Mouse (Mus musculus) midbrain, embryonic 13.5 days (tissue): ENCODE measurements around the gene Psme3. TPM values are rescaled to one million over a fixed set of nuclear protein-coding genes. Genes with fewer than 3 reads are reported as not detected.
"Not testable (repeated sequence)": the region's sequence is repeated elsewhere in the genome, so short reads cannot be mapped to it uniquely, and the experiment has no call there.

Experiments used
- ATAC-seq: fragments of 200-750 bp; cut with Nextera tagmentation; 2 replicates; pipeline ENCODE4 v1.8.0; 2017; ENCODE audit warnings: mild to moderate bottlenecking, moderate TSS enrichment, moderate library complexity
- H3K27ac ChIP-seq: fragments of 300-500 bp; sonication (generic); 2 replicates; pipeline ENCODE4 v1.5.1; 2015; ENCODE audit warnings: inconsistent platforms, mild to moderate bottlenecking, moderate library complexity
- H3K27me3 ChIP-seq: fragments of 300-500 bp; sonication (generic); 2 replicates; pipeline ENCODE4 v1.6.1; 2015; ENCODE audit warnings: mild to moderate bottlenecking, inconsistent platforms
- H3K36me3 ChIP-seq: fragments of 300-500 bp; sonication (generic); 2 replicates; pipeline ENCODE4 v1.6.1; 2015; ENCODE audit warnings: mild to moderate bottlenecking, inconsistent platforms
- H3K4me1 ChIP-seq: fragments of 300-500 bp; sonication (generic); replicated peaks from 2 replicates; pipeline ENCODE4 v1.6.1; 2015; ENCODE audit warnings: inconsistent platforms
- H3K4me2 ChIP-seq: fragments of 300-500 bp; sonication (generic); replicated peaks from 2 replicates; pipeline ENCODE4 v1.6.1; 2015; ENCODE audit warnings: moderate library complexity, mild to moderate bottlenecking, inconsistent platforms
- H3K4me3 ChIP-seq: fragments of 300-500 bp; sonication (generic); replicated peaks from 2 replicates; pipeline ENCODE4 v1.5.1; 2015; ENCODE audit warnings: mild to moderate bottlenecking, inconsistent platforms
- H3K9ac ChIP-seq: fragments of 300-500 bp; sonication (generic); replicated peaks from 2 replicates; pipeline ENCODE4 v1.6.1; 2015; ENCODE audit warnings: mild to moderate bottlenecking, inconsistent platforms
- H3K9me3 ChIP-seq: fragments of 300-500 bp; sonication (generic); 2 replicates; pipeline ENCODE4 v1.6.1; 2016; ENCODE audit warnings: mild to moderate bottlenecking, inconsistent platforms
- WGBS: fragments of 180-500 bp; shearing (Covaris S2); methylation state at CpG from one replicate; pipeline ENCODE4 v1.1.7; 2015; 5-methylcytosine and 5-hydroxymethylcytosine counted together
- polyA plus RNA-seq: library from polyadenylated mRNA; unstranded; fragments of >200 nt; fragmentation: Nextera tagmentation; extraction: Ambion mirVana; gene quantifications from 2 replicates; pipeline ENCODE4 v1.2.1, GENCODE M21; 2015

The Psme3 gene
- polyA plus RNA-seq, 1 experiment from 2014 or later, result 134 TPM

DNA sequence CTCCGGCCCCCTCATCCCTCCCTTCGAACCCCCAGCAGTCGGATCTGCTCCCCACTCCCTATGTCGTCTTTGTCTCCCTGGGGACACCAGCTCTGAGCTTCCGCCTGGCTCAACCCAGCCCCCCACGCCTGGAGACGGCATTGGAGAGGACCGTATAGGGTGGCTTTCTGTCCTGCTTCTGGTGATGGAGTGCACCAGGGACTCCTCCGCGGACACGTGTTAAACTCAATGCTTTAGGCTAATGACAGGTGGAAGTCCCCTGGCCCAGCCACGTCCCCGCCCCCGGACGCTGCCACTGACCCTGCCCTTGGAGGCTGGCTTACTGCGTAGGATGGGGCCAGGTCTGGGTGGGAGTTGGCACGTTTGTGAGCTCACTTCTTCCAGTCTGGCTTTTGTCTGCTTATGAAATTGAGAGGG is 496 bp downstream of the Psme3 start:
- H3K9me3 ChIP-seq, result no peaks in the 10 kb centered on the region
- ATAC-seq, result peak; percentile 80
- peaks cover 19% of the 10 kb centered on the region for H3K4me1 ChIP-seq
- peak overlapping the region; percentile 74 for H3K27ac ChIP-seq
- H3K4me3 ChIP-seq, result peak overlapping the region; percentile 98
- WGBS, result 1% methylated on average over 17 of the region's 17 CpGs
- peaks cover 38% of the 10 kb centered on the region for H3K36me3 ChIP-seq
- H3K9ac ChIP-seq, result peak overlapping the region; percentile 95
- H3K27me3 ChIP-seq, result no peaks in the 10 kb centered on the region; the same call in 1 of the 2 replicates
- H3K4me2 ChIP-seq, result peak overlapping the region; percentile 99

DNA sequence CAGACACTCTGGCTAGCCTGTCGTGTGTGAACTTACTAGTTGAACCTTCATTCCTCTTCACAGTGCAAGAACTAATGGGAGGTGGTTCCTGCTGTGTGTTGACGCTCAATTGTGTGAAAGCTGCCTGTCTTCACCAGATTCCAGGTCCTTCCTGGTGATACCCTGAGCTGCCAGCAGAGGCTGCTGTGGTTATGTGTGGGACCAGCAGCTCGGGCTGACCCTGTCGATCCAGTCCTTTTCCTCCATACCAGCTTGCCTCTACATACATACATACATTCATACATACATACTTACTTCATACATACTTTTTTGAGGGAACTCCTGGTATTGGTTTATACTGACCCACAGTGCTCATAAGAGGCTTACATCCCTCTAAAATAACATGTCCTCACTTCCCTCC is 7.6 kb downstream of the Psme3 start:
- Histone ChIP-seq H3K4me1 (no peaks in the 10 kb centered on the region), H3K9me3 (no peaks in the 10 kb centered on the region), H3K27ac (no peak overlapping the region), H3K27me3 (no peaks in the 10 kb centered on the region), H3K36me3 (peaks cover 77% of the 10 kb centered on the region), H3K4me3 (no peak overlapping the region), H3K9ac (no peak overlapping the region), H3K4me2 (no peak overlapping the region)
- 16% methylated on average over 4 of the region's 4 CpGs for WGBS
- peak; percentile 58 for ATAC-seq

DNA sequence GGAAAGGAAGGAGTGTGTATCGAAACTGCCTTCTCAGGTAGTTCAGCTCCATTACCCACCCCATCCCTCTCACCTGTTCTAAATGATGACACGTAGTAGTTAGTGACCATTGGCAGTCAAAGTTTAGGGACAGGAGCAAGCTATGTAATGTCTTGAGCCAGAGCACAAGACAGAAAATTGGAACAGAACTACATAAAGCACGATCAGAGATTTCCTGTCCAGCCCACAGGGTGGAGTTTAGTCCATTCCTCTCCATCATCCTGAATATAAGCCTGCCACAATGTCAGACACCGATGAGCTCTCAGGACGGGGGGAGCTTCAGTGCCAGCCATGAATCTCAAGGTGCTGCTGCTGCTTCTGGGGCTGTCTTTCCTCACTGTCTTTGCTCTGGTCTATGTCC is 8.8 kb downstream of the Psme3 start, which contains the start of gene Aoc2:
TSS of gene Aoc2 (plus strand) at position 301 of the 400 bp plus-strand sequence.
- Histone ChIP-seq H3K4me1 (no peaks in the 10 kb centered on the region), H3K4me3 (no peak within 1 kb of the TSS), H3K27me3 (no peaks in the 10 kb centered on the region), H3K27ac (no peak within 1 kb of the TSS), H3K4me2 (no peak within 1 kb of the TSS), H3K36me3 (peaks cover 65% of the 10 kb centered on the region), H3K9ac (no peak within 1 kb of the TSS), H3K9me3 (no peaks in the 10 kb centered on the region)
- 98% methylated on average over 5 of the region's 5 CpGs for WGBS
- ATAC-seq, result no peak

DNA sequence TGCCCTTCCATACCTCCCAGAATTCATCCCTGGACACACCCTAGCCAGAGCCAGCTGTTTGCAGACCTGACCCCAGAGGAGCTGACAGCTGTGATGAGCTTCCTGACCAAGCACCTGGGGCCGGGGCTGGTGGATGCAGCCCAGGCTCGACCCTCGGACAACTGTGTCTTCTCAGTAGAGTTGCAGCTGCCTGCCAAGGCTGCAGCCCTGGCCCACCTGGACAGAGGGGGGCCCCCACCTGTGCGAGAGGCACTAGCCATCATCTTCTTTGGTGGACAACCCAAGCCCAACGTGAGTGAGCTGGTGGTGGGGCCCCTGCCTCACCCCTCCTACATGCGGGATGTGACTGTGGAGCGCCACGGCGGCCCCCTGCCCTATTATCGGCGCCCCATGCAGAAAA is 9.2 kb downstream of the Psme3 start:
- H3K4me1 ChIP-seq, H3K27ac ChIP-seq, H3K27me3 ChIP-seq, H3K9ac ChIP-seq, H3K9me3 ChIP-seq, H3K4me3 ChIP-seq, H3K4me2 ChIP-seq: not testable (repeated sequence)
- ATAC-seq, result 0 out of 2 replicates have a peak, but pooled peaks have one; percentile 17
- H3K36me3 ChIP-seq, result peaks cover 61% of the 10 kb centered on the region
- WGBS, result 95% methylated on average over 11 of the region's 11 CpGs

DNA sequence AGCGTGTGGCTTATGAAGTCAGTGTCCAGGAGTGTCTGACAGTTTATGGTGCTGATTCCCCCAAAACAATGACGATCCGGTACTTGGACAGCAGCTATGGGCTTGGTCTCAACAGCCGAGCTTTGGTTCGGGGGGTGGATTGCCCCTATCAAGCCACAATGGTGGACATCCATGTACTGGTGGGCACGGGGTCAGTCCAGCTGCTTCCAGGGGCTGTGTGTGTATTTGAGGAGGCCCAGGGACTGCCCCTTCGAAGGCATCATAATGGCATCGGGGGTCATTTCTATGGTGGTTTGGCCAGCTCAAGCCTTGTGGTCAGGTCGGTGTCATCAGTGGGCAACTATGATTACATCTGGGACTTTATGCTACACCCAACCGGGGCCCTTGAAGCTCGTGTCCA is 10.1 kb downstream of the Psme3 start:
- no peaks in the 10 kb centered on the region for H3K4me1 ChIP-seq
- no peaks in the 10 kb centered on the region for H3K9me3 ChIP-seq
- no peak overlapping the region for H3K4me3 ChIP-seq
- no peaks in the 10 kb centered on the region for H3K27me3 ChIP-seq
- H3K27ac ChIP-seq, result no peak overlapping the region
- 87% methylated on average over 11 of the region's 11 CpGs for WGBS
- no peak for ATAC-seq
- peaks cover 52% of the 10 kb centered on the region for H3K36me3 ChIP-seq
- H3K9ac ChIP-seq, result no peak overlapping the region
- no peak overlapping the region for H3K4me2 ChIP-seq

DNA sequence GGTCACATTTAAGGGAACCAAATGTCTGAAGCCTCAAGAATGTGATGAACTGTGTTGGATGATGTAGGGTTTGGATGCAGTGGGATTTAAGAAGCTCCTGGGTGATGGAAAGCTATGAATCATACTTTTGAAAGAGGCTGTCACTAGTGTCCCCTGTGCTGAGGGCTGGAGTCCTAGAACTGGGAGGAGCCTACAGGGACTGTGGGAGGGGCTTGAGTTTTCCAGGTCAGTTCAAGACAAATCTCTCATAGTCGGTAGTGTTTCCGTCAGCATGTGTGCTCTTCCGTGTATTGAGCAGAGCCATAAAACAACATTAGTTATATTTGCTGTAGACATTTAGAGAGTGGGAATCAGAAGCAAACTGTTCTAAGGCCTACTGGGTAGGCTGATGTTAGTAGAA is 11.3 kb downstream of the Psme3 start:
- Histone ChIP-seq H3K9ac (no peak overlapping the region), H3K27me3 (no peaks in the 10 kb centered on the region), H3K9me3 (no peaks in the 10 kb centered on the region), H3K4me3 (no peak overlapping the region), H3K4me1 (no peaks in the 10 kb centered on the region), H3K27ac (no peak overlapping the region), H3K36me3 (peaks cover 40% of the 10 kb centered on the region), H3K4me2 (no peak overlapping the region)
- ATAC-seq, result no peak
- WGBS, result 63% methylated on average over 3 of the region's 3 CpGs

DNA sequence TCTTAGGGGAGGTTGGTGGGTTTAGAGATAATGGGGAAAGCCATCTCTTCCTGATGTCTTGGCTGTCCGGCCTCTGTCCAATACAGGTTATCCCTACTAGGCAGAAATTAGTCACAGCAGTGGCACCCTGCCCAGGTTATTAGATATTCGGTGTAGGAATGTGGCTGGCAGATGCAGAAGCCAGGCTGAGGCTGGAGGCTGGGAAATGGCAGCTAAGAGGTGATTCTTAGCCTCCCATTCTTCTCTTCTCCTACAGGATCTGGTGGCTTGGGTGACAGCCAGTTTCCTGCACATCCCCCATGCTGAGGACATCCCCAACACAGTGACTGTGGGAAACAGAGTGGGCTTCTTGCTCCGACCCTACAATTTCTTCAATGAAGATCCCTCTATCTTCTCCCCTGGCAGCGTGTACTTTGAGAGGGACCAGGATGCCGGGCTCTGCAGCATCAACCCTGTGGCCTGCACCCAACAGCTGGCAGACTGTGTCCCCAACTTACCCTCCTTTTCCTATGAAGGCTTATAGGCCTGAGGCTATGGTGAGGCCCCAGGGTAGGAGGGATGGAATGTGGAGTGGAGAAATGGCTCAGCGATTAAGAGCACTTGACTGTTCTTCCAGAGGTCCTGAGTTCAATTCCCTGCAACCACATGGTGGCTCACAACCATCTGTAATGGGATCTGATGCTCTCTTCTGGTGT is 13.1 kb downstream of the Psme3 start:
- Histone ChIP-seq H3K9me3 (no peaks in the 10 kb centered on the region), H3K4me1 (0 out of 2 replicates have a peak, but pooled peaks cover 4% of the 10 kb centered on the region), H3K9ac (no peak overlapping the region), H3K27ac (no peak overlapping the region), H3K4me3 (no peak overlapping the region), H3K4me2 (no peak overlapping the region), H3K27me3 (no peaks in the 10 kb centered on the region), H3K36me3 (peaks cover 24% of the 10 kb centered on the region)
- ATAC-seq, result no peak
- WGBS, result 87% methylated on average over 6 of the region's 6 CpGs

DNA sequence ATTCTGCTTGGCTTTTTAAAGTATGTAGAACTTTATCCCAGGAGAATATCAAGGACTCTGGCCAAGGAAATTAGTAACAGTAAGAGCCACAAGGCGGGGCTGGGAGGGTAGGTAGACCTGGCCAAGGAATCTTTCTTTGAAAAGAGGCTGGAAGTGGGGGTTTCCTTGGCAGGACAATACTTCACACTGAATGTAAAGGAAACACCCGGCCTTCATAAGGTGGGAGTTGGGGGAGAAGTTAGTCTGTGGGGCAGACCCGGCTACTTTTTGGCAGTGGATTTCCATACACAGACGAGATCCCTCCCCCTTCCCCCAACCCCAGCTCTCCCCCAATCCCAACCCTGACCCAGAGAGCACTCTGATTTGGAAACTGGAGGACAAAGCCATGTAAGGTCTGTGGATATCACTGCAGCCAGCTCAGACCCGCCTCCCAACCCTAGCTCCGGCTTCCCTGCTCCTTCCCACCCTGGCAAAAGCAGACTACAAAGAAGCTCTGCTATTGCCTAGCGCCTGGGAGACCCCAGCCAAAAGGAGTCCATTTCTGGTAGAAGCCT is 14.4 kb downstream of the Psme3 start, which contains the start of gene Aoc3:
TSS of gene Aoc3 (plus strand) at position 235 of the 554 bp plus-strand sequence.
- no peak within 1 kb of the TSS for H3K27ac ChIP-seq
- 70% methylated on average over 7 of the region's 7 CpGs for WGBS
- no peaks in the 10 kb centered on the region for H3K9me3 ChIP-seq
- H3K4me3 ChIP-seq, result no peak within 1 kb of the TSS
- peaks cover 9% of the 10 kb centered on the region for H3K4me1 ChIP-seq
- no peaks in the 10 kb centered on the region for H3K27me3 ChIP-seq
- no peak within 1 kb of the TSS for H3K4me2 ChIP-seq
- H3K36me3 ChIP-seq, result peaks cover 10% of the 10 kb centered on the region
- no peak for ATAC-seq
- H3K9ac ChIP-seq, result no peak within 1 kb of the TSS

DNA sequence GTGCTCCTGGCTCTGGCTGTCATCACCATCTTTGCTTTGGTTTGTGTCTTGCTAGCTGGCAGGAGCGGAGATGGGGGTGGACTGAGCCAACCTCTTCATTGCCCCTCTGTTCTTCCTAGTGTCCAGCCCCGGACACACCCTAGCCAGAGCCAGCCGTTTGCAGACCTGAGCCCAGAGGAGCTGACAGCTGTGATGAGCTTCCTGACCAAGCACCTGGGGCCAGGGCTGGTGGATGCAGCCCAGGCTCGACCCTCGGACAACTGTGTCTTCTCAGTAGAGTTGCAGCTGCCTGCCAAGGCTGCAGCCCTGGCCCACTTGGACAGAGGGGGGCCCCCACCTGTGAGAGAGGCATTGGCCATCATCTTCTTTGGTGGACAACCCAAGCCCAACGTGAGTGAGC is 14.9 kb downstream of the Psme3 start:
- not testable (repeated sequence) for H3K27me3 ChIP-seq, H3K36me3 ChIP-seq, H3K27ac ChIP-seq, H3K4me2 ChIP-seq, H3K9ac ChIP-seq, H3K4me3 ChIP-seq, H3K9me3 ChIP-seq, H3K4me1 ChIP-seq, ATAC-seq
- WGBS, result 85% methylated on average over 6 of the region's 6 CpGs

DNA sequence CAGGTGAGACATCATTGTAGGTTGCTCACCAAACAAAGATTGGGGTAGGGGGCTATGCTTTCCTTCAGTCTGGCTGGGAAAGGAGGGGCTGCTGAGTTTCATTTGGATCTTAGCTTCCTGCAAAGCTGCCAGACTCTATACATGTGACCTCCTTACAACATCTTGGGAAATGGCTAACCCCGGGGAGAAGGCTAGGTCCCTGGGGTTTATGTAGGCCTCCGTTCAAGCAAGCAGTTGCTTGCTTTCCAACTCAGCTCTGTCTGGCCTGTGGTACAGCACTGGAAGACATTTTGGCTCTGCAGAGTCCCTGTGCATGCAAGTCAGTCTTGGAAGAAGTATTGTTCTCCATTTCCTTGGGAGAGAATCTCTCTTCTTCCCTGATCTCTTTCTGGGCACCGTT is 16.5 kb downstream of the Psme3 start:
- H3K4me3 ChIP-seq, result no peak overlapping the region
- H3K9me3 ChIP-seq, result no peaks in the 10 kb centered on the region
- H3K27me3 ChIP-seq, result no peaks in the 10 kb centered on the region
- no peak overlapping the region for H3K27ac ChIP-seq
- H3K9ac ChIP-seq, result no peak overlapping the region
- peaks cover 14% of the 10 kb centered on the region for H3K4me1 ChIP-seq
- WGBS, result 88% methylated on average over 3 of the region's 3 CpGs
- no peak for ATAC-seq
- H3K36me3 ChIP-seq, result no peaks in the 10 kb centered on the region
- no peak overlapping the region for H3K4me2 ChIP-seq

DNA sequence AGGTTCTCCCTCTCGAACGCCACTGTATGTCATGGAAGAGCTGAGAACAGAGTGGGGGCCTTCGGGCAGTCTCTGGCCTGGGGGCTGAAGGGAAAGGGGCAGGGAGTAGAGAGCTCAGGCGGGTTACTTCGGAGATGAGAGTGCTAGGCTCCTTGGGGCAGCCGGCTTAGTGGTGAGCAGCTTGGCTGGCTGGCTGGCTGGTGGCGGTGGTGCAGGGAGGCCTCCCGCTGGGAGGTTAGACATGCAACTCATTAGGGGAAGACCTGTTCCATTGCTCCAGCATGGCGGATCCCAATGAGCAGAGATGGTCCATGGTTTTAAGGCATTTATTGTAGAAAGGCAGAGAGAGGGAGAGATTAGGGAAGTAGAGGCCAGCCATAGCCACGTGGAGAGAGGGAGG is 18.0 kb downstream of the Psme3 start:
- no peak for ATAC-seq
- no peak overlapping the region for H3K9ac ChIP-seq
- no peak overlapping the region for H3K4me3 ChIP-seq
- no peak overlapping the region for H3K4me2 ChIP-seq
- WGBS, result 22% methylated on average over 10 of the region's 10 CpGs
- H3K27ac ChIP-seq, result no peak overlapping the region
- H3K4me1 ChIP-seq, result peaks cover 25% of the 10 kb centered on the region
- no peaks in the 10 kb centered on the region for H3K9me3 ChIP-seq
- H3K27me3 ChIP-seq, result no peaks in the 10 kb centered on the region
- no peaks in the 10 kb centered on the region for H3K36me3 ChIP-seq

DNA sequence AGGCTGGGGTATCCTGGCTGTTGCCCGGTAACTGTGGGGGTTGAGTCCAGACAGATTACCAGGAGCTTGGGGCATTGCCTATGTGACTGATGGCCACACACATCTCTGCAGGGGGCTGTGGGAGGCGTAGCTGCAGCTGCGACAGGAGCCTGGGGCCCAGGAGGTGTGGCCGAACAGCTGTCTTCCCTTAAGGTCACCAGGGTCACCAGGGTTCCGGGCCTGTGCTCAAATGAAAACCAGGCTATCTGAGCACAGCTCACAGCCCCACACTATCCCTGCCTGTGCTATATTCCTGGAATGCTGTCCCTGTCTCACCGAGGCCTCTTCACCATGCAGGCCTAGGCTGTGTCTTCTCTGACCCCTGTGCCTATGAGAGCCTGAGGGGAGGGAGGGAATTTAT is 18.5 kb downstream of the Psme3 start:
- Histone ChIP-seq H3K27me3 (no peaks in the 10 kb centered on the region), H3K4me2 (no peak overlapping the region), H3K36me3 (no peaks in the 10 kb centered on the region), H3K4me3 (no peak overlapping the region), H3K4me1 (peaks cover 25% of the 10 kb centered on the region), H3K9ac (no peak overlapping the region), H3K9me3 (no peaks in the 10 kb centered on the region), H3K27ac (no peak overlapping the region)
- ATAC-seq, result no peak
- 3% methylated on average over 6 of the region's 6 CpGs for WGBS

DNA sequence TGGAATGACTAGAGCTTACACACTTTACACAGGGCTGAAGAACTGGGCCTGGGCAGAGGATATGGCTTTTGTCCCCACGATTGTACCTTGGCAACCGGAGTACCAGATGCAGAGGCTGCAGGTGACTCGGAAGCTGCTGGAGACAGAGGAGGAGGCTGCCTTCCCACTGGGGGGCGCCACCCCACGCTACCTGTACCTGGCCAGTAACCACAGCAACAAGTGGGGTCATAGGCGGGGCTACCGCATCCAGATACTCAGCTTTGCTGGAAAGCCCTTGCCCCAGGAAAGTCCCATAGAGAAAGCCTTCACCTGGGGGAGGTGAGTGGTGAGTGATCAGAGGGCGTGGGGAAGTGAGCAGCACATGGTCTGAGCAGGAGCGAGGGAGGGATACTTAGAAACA is 19.7 kb downstream of the Psme3 start:
- ATAC-seq, result no peak
- 87% methylated on average over 9 of the region's 9 CpGs for WGBS
- Histone ChIP-seq H3K9me3 (no peaks in the 10 kb centered on the region), H3K4me2 (no peak overlapping the region), H3K4me3 (no peak overlapping the region), H3K4me1 (peaks cover 25% of the 10 kb centered on the region), H3K27ac (no peak overlapping the region), H3K36me3 (no peaks in the 10 kb centered on the region), H3K27me3 (no peaks in the 10 kb centered on the region), H3K9ac (no peak overlapping the region)
